Mouse (Mus musculus) embryonic facial prominence, embryonic 14.5 days (tissue): ENCODE measurements around the gene Gtf2a2. TPM values are rescaled to one million over a fixed set of nuclear protein-coding genes. Genes with fewer than 3 reads are reported as not detected.

ENCODE experiments used
- ATAC-seq: fragments of 200-750 bp; cut with Nextera tagmentation; 2 replicates; pipeline ENCODE4 v1.8.0; 2017; ENCODE audit warnings: low read depth, moderate number of reproducible peaks, moderate TSS enrichment
- DNase-seq: peaks from one replicate; pipeline ENCODE4 v3.0.0-alpha.2; 2015; ENCODE audit warnings: low spot score
- H3K27ac ChIP-seq: fragments of 300-500 bp; sonication (generic); replicated peaks from 2 replicates; pipeline ENCODE4 v1.5.1; 2014; ENCODE audit warnings: low read depth, mild to moderate bottlenecking, low read length, moderate library complexity
- H3K27me3 ChIP-seq: fragments of 300-500 bp; sonication (generic); replicated peaks from 2 replicates; pipeline ENCODE4 v1.6.1; 2014; ENCODE audit warnings: low read length; ENCODE audit not compliant: control insufficient read depth, insufficient read depth
- H3K36me3 ChIP-seq: fragments of 300-500 bp; sonication (generic); 2 replicates; pipeline ENCODE4 v1.6.1; 2014; ENCODE audit warnings: low read length, mixed read lengths; ENCODE audit not compliant: control insufficient read depth, insufficient read depth
- H3K4me1 ChIP-seq: fragments of 300-500 bp; sonication (generic); 2 replicates; pipeline ENCODE4 v1.6.1; 2014; ENCODE audit warnings: antibody characterized with exemption, low read length; ENCODE audit not compliant: control insufficient read depth, insufficient read depth
- H3K4me2 ChIP-seq: fragments of 300-500 bp; sonication (generic); 2 replicates; pipeline ENCODE4 v1.6.1; 2014; ENCODE audit warnings: low read depth, mild to moderate bottlenecking, low read length, moderate library complexity, mixed read lengths
- H3K4me3 ChIP-seq: fragments of 300-500 bp; sonication (generic); 2 replicates; pipeline ENCODE4 v1.5.1; 2014; ENCODE audit warnings: low read depth, mild to moderate bottlenecking, low read length
- H3K9ac ChIP-seq: fragments of 300-500 bp; sonication (generic); 2 replicates; pipeline ENCODE4 v1.6.1; 2014; ENCODE audit warnings: low read depth, mild to moderate bottlenecking, low read length, moderate library complexity, mixed read lengths
- H3K9me3 ChIP-seq: fragments of 300-500 bp; sonication (generic); 2 replicates; pipeline ENCODE4 v1.6.1; 2016; ENCODE audit warnings: low read length; ENCODE audit not compliant: control insufficient read depth
- WGBS: fragments of 180-500 bp; shearing (Covaris S2); extraction: QIAGEN DNeasy Blood & Tissue Kit; methylation state at CpG from one replicate; pipeline ENCODE4 v1.1.7; 2014; 5-methylcytosine and 5-hydroxymethylcytosine counted together
- polyA plus RNA-seq: library from polyadenylated mRNA; unstranded; fragments of >200 nt; fragmentation: Nextera tagmentation; extraction: Ambion mirVana; gene quantifications from 2 replicates; pipeline ENCODE4 v1.2.1, GENCODE M21; 2014

Gene Gtf2a2
- polyA plus RNA-seq, 1 experiment from 2014 or later = 192 TPM

- WGBS = 82% methylated on average over 11 of the region's 11 CpGs
- DNase-seq = no peak
- no peak for ATAC-seq
- Histone ChIP-seq H3K4me3 (no peak overlapping the region), H3K36me3 (no peaks in the 10 kb centered on the region), H3K4me1 (no peaks in the 10 kb centered on the region), H3K9ac (no peak overlapping the region), H3K9me3 (peaks cover 3% of the 10 kb centered on the region; the same call in 1 of the 2 replicates), H3K27me3 (no peaks in the 10 kb centered on the region), H3K4me2 (no peak overlapping the region), H3K27ac (no peak overlapping the region)
Observed at GRCm38 (mm10) chr9:70040570-70040969, 28.2 kb downstream of the Gtf2a2 start.

- Histone ChIP-seq H3K4me1 (no peaks in the 10 kb centered on the region), H3K9me3 (peaks cover 3% of the 10 kb centered on the region; the same call in 1 of the 2 replicates), H3K27me3 (no peaks in the 10 kb centered on the region), H3K4me2 (no peak overlapping the region), H3K9ac (no peak overlapping the region), H3K4me3 (no peak overlapping the region), H3K36me3 (no peaks in the 10 kb centered on the region), H3K27ac (no peak overlapping the region)
- DNase-seq (no peak), ATAC-seq (no peak)
- whole genome bisulfite sequencing = 88% methylated on average over 4 of the region's 4 CpGs
Observed at GRCm38 (mm10) chr9:70042137-70042536, 29.8 kb downstream of the Gtf2a2 start.

- 50% methylated on average over 1 of the region's 1 CpGs for WGBS
- peaks cover 3% of the 10 kb centered on the region; the same call in 1 of the 2 replicates for H3K9me3 ChIP-seq
- no peaks in the 10 kb centered on the region for H3K36me3 ChIP-seq
- H3K4me3 ChIP-seq = no peak overlapping the region
- no peaks in the 10 kb centered on the region for H3K4me1 ChIP-seq
- no peak for ATAC-seq
- no peaks in the 10 kb centered on the region for H3K27me3 ChIP-seq
- H3K27ac ChIP-seq = no peak overlapping the region
- no peak overlapping the region for H3K9ac ChIP-seq
- no peak overlapping the region for H3K4me2 ChIP-seq
- no peak for DNase-seq
Observed at GRCm38 (mm10) chr9:70042935-70043334, 30.6 kb downstream of the Gtf2a2 start.

GRCm38 (mm10) chr9:70044865-70045264 is 32.5 kb downstream of the Gtf2a2 start:
- Histone ChIP-seq H3K4me2 (no peak overlapping the region), H3K4me1 (peaks cover 12% of the 10 kb centered on the region), H3K27me3 (no peaks in the 10 kb centered on the region), H3K9me3 (no peaks in the 10 kb centered on the region), H3K36me3 (no peaks in the 10 kb centered on the region), H3K9ac (no peak overlapping the region), H3K27ac (no peak overlapping the region), H3K4me3 (no peak overlapping the region)
- DNase-seq (no peak), ATAC-seq (no peak)
- 78% methylated on average over 2 of the region's 2 CpGs for WGBS

- no peak for ATAC-seq
- Histone ChIP-seq H3K9ac (no peak overlapping the region), H3K4me2 (no peak overlapping the region), H3K9me3 (no peaks in the 10 kb centered on the region), H3K36me3 (no peaks in the 10 kb centered on the region), H3K4me1 (peaks cover 12% of the 10 kb centered on the region), H3K27ac (no peak overlapping the region), H3K27me3 (no peaks in the 10 kb centered on the region), H3K4me3 (no peak overlapping the region)
- DNase-seq = no peak
- WGBS = 91% methylated on average over 6 of the region's 6 CpGs
Observed at GRCm38 (mm10) chr9:70046255-70046654, 33.9 kb downstream of the Gtf2a2 start.

GRCm38 (mm10) chr9:70047839-70048238 is 35.5 kb downstream of the Gtf2a2 start:
- H3K36me3 ChIP-seq = no peaks in the 10 kb centered on the region
- no peak overlapping the region for H3K27ac ChIP-seq
- 45% methylated on average over 3 of the region's 3 CpGs for WGBS
- DNase-seq (peak; percentile 16), ATAC-seq (no peak)
- peaks cover 12% of the 10 kb centered on the region for H3K4me1 ChIP-seq
- no peaks in the 10 kb centered on the region for H3K27me3 ChIP-seq
- no peak overlapping the region for H3K9ac ChIP-seq
- H3K4me3 ChIP-seq = no peak overlapping the region
- no peaks in the 10 kb centered on the region for H3K9me3 ChIP-seq
- H3K4me2 ChIP-seq = no peak overlapping the region

GRCm38 (mm10) chr9:70048280-70048679 is 35.9 kb downstream of the Gtf2a2 start:
- WGBS = 33% methylated on average over 5 of the region's 5 CpGs
- Histone ChIP-seq H3K4me3 (no peak overlapping the region), H3K9me3 (no peaks in the 10 kb centered on the region), H3K36me3 (no peaks in the 10 kb centered on the region), H3K4me2 (no peak overlapping the region), H3K9ac (no peak overlapping the region), H3K27ac (no peak overlapping the region), H3K27me3 (no peaks in the 10 kb centered on the region), H3K4me1 (peaks cover 12% of the 10 kb centered on the region)
- DNase-seq = peak; percentile 18
- ATAC-seq = no peak

GRCm38 (mm10) chr9:70048751-70049415 is 36.5 kb downstream of the Gtf2a2 start:
- 38% methylated on average over 6 of the region's 6 CpGs for WGBS
- no peak overlapping the region for H3K9ac ChIP-seq
- peak; percentile 8 for DNase-seq
- H3K27ac ChIP-seq = no peak overlapping the region; the same call in 1 of the 2 replicates
- H3K9me3 ChIP-seq = no peaks in the 10 kb centered on the region
- no peaks in the 10 kb centered on the region for H3K36me3 ChIP-seq
- H3K4me3 ChIP-seq = no peak overlapping the region
- peaks cover 12% of the 10 kb centered on the region for H3K4me1 ChIP-seq
- no peaks in the 10 kb centered on the region for H3K27me3 ChIP-seq
- ATAC-seq = no peak
- H3K4me2 ChIP-seq = no peak overlapping the region

GRCm38 (mm10) chr9:70049416-70049783 is 37.0 kb downstream of the Gtf2a2 start:
- peaks cover 12% of the 10 kb centered on the region for H3K4me1 ChIP-seq
- ATAC-seq = no peak
- peak overlapping the region; percentile 29; the same call in 1 of the 2 replicates for H3K4me2 ChIP-seq
- H3K9me3 ChIP-seq = no peaks in the 10 kb centered on the region
- no peak overlapping the region for H3K4me3 ChIP-seq
- no peak overlapping the region for H3K9ac ChIP-seq
- peak; percentile 31 for DNase-seq
- 24% methylated on average over 3 of the region's 3 CpGs for WGBS
- H3K27me3 ChIP-seq = no peaks in the 10 kb centered on the region
- H3K27ac ChIP-seq = no peak overlapping the region; the same call in 1 of the 2 replicates
- H3K36me3 ChIP-seq = no peaks in the 10 kb centered on the region
